Mouse (Mus musculus): ENCODE measurements around the gene Sh3pxd2a.

Sh3pxd2a gene

DNA sequence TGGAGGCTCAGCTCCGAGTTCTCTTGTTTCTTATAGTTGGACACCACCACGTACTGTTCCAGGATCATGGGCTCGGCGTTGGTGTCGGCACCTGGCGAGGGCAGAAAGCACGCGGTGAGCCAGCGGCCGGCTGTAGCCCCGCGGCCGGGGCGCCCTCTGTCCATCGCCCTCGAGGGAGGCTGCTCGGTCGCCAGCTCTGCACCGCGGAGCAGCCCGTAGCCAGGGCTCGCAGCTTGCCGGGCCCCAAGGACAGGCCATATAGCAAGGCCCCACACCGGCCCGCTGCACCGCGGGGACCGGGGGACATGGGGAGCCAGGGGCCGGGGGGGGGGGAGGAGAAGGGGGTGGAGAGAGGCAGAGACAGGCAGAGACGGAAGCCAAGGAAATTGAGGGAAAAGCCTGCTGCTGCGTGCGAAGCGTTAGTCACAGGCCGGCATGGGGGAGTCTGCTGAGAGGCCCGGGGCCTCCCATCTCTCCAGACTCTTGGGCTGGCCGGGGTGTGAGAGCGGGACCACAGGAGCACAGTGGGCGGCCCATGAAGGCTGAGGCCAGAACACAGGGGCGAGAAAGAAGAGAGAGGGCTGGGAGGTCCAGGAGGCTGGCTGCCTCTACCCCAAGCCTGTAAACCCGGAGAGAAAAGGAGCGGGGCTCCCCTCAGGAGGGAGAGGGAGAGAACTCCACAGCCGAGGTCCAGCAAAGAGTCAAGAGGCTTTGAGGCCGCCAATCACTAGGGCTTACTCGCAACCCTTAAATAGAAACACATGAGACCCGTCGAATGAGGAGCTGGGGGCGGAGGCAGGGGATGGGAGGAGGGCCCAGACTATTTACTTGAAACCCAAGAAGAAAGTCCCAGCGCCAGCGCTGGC, 149.9 kb downstream of the Sh3pxd2a start:
- DNase-seq (ENCODE audit: low spot score in 2 of 2) = no peak

- DNase-seq (ENCODE audit: low spot score in 2 of 2) = no peak
These were observed 150.7 kb downstream of the Sh3pxd2a start for GRCm38 (mm10) chr19:47313387-47314075.

- no peak for DNase-seq (ENCODE audit: low spot score in 2 of 2)
These were observed 153.0 kb downstream of the Sh3pxd2a start for GRCm38 (mm10) chr19:47311162-47311561.

- no peak for DNase-seq (ENCODE audit: low spot score in 2 of 2)
These were observed 154.4 kb downstream of the Sh3pxd2a start for GRCm38 (mm10) chr19:47309824-47310223.

- no peak for DNase-seq (ENCODE audit: low spot score in 2 of 2)
These were observed 157.3 kb downstream of the Sh3pxd2a start for GRCm38 (mm10) chr19:47306917-47307315.

DNA sequence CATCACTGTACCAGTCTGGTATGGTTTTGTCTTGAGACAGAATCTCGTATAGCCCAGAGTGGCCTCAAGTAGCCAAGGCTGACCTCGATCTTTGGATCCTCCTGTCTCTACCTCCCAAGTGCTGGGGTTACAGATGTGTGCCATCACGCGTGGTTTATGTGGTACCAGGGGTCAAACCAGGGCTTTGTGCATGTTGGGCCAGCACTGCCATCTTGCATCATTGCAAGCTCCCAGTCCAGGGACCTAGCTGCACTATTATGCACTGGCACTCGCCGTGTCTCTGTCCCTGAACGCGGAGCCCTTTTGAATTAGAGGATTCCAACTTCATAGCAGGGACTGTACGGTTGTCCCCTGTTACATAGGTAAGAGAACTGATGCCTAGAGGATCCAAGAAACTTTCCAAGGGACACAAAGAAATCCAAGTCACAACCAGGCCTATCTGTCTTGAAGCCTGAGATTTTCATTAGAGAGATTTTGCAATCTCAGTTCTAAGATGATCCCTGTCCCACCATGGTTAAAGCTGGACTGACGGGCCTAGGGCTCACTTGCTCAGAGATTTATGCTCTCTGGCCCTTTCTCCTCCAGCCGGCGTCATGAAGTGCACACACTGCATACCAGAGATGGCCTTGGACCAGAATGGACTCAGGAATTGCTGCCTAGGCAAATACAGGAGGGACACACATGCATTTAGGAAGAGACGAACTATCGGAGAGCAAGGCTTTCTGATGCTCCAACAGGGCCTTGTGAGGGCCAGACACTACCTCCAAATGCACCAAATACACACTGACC, 157.9 kb downstream of the Sh3pxd2a start:
- no peak for DNase-seq (ENCODE audit: low spot score in 2 of 2)

DNA sequence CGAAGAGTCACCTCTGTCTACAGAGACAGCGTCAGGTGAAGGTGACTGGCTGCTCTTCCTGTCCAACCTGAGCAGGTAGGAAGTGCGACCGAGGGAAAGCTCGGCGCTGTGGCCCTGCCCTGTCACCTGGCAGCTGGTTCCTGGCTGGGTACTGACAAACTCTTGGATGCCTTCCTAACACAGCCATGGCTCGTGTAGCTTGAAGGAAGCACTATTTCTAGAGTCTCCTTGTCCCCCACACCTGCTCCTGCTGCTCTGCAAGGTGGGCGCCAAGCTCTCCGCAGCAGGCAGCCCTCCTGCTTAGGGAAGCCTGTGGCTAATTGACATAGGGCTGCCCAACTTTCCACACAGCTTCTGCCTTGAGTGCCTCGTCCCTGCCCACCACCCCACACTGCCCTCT, 158.8 kb downstream of the Sh3pxd2a start:
- no peak for DNase-seq (ENCODE audit: low spot score in 2 of 2)

DNA sequence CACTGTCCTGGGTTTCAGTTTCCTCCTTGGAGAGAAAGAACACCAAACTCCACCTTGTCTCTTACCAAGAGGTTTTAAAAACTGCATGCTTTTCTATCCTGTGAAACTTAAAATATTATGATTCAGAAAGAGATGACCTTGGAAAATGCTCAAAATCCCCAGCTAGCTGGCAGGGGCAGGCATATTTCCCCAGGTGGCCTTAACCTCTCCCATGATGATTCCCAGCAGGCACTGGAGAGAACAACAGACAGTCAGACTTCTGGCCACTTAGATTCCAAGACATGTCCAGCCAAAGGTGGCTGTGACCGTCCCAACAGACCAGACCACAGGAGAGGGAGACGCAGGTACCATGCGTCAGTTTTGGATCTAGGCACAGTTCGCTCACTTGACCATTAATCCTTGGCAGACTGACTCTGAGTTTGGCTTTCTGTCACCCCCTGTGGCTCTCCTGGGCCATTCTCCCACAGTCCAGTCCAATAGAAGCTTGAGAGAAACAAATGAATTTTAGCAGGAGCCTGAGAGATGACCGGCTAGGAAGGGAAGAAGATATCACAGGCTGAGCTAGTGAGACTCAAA, 159.9 kb downstream of the Sh3pxd2a start:
- DNase-seq (ENCODE audit: low spot score in 2 of 2) = no peak

- no peak for DNase-seq (ENCODE audit: low spot score in 2 of 2)
These were observed 161.1 kb downstream of the Sh3pxd2a start for GRCm38 (mm10) chr19:47303128-47303527.

DNA sequence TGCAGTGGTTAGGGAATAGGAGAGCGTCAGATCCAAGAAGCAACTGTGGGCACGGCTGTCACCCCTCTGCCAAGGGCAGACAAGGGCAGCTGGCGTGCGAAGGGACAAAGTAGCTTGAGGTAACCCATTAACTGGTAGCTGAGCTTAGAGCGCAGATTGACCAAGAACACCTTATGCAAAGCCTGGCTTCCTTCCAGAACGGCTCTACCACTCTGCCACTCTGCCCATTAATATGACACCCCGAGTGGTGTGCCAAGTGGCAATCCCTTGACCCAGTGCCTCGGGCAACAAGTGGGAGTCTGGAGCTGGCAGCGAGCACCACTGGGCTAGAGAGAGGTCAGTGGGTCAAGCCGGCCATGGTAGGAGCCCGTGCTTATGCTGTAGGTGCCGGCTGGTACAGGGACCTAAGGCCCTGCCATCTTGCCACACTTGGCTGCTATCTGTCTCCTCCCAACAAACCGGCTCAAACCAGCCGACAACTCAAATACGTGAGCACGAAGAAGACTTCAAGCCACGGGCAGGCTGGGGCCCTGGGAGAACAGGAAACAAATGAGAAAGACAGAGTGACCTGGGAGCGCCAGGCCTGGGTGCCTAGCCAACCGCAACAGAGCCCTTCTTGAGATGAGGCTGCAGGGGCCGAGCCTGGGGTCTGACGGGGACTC, 161.9 kb downstream of the Sh3pxd2a start:
- DNase-seq (ENCODE audit: low spot score in 2 of 2) = no peak

- no peak for DNase-seq (ENCODE audit: low spot score in 2 of 2)
These were observed 162.7 kb downstream of the Sh3pxd2a start for GRCm38 (mm10) chr19:47301303-47302190.

- no peak for DNase-seq (ENCODE audit: low spot score in 2 of 2)
These were observed 166.1 kb downstream of the Sh3pxd2a start for GRCm38 (mm10) chr19:47298100-47298499.

DNA sequence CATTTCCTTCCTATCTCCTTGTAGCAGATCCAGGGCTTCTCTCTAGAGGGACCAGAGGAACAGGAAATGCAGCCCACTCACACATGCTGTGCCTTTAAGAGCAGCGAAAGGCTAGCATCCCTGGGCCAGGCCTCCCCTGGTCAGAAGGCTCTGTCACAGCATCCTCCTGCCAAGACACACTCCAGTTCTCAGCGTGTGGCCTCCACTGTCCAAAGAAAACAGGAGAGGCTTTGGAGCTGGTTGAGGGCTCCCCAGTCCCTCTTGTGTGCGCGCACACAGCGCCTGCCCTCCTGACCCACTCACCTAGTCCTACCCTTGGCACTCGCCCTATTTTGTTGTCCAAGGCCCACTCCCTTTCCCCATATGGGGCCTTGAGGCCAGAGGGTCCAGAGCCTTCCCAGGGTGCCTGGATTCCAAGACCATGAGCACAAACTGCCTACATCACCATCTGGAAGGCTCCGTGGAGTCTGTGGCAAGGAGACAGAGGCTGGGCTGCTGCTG, 171.7 kb downstream of the Sh3pxd2a start:
- DNase-seq (ENCODE audit: low spot score in 2 of 2) = no peak

DNA sequence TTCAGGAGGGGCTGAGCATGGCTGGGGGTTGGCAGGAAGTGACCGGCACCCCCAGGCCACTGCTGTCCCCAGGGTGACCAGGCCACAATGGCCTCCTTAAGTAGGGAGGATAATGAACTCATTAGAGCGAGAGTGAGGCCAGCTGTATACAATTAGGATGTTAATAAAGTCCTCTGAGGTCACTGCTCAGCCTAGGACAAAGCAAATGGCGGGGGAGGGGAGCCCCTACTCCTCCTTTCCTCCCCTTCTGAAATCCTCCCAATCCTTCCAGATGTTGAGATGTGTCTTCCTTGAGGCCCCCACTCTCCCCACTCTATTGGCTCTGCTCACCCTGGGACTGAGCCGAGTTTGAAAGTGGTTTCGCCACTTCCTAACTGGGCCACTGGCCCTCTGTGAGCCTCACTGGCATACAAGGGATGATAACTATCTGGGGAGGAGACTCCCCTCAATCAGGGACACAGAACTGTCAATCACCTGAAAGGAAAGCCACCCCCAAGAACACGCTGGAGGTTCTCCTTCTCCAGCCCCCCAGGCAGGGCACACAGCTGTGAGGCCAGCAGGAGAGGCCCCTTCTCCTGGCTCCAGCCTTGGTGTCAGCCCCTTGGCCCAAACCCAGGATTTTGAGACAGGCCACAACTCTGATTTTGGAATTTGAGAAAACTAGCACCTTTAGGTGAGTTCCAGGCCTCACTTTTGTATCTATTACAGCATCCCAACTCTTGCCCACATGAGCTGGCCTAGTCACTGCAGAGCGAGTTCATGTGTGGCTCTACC, 172.7 kb downstream of the Sh3pxd2a start:
- DNase-seq (ENCODE audit: low spot score in 2 of 2) = no peak

- no peak for DNase-seq (ENCODE audit: low spot score in 2 of 2)
These were observed 177.2 kb downstream of the Sh3pxd2a start for GRCm38 (mm10) chr19:47286886-47287450.

- DNase-seq (ENCODE audit: low spot score in 2 of 2) = no peak
These were observed 178.6 kb downstream of the Sh3pxd2a start for GRCm38 (mm10) chr19:47285581-47285980.

GRCm38 (mm10) chr19:47282688-47283215, 181.4 kb downstream of the Sh3pxd2a start:
- DNase-seq (ENCODE audit: low spot score in 2 of 2) = no peak

DNA sequence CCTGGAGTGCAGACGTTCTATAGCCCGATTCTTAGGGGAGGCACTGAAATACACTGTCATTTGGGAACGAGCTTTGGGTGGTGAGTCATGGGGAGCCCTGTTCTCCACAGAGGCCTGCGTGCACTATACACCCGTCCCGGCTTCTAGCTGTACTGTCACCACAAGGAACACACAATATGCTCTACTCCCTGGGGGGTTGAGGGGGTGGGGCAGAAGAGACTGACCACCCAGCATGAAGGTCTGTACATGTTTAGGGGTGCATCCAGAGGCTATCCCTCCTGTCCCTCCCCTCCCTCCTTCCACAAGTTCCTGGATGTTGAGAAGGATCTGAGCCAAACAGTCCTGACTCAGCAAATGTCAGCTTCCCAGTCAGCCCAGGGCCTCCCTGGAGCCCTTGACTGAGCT, 182.1 kb downstream of the Sh3pxd2a start:
- no peak for DNase-seq (ENCODE audit: low spot score in 2 of 2)

- no peak for DNase-seq (ENCODE audit: low spot score in 2 of 2)
These were observed 183.3 kb downstream of the Sh3pxd2a start for GRCm38 (mm10) chr19:47280894-47281293.
